Mouse (Mus musculus): ENCODE data around the gene Zdhhc12.
A peak's percentile ranks its signal among the peaks of the same experiment; 100 is the strongest.

Gene Zdhhc12

DNA sequence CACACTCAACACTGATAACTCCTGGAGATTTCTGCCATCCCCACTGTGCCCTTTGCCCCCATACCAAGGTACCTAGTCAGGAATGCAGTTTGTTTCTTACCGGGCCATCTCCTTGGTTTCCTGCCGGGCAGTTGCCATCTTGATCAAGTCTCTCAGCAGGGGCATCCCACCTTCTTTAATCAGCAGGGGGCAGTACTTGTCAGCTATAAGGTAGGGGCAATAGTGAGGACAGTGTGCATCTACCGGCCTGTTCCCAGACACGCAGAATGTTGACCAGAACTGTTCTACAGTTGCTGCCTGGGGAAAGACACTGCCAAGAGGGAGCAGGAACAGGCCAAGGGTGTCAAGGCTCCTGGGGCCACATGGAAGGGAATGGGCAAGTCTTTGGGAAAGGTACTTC lies 6.8 kb upstream of the Zdhhc12 start:
- DNase-seq (ENCODE audit: low read depth), result peak; percentile 42

DNA sequence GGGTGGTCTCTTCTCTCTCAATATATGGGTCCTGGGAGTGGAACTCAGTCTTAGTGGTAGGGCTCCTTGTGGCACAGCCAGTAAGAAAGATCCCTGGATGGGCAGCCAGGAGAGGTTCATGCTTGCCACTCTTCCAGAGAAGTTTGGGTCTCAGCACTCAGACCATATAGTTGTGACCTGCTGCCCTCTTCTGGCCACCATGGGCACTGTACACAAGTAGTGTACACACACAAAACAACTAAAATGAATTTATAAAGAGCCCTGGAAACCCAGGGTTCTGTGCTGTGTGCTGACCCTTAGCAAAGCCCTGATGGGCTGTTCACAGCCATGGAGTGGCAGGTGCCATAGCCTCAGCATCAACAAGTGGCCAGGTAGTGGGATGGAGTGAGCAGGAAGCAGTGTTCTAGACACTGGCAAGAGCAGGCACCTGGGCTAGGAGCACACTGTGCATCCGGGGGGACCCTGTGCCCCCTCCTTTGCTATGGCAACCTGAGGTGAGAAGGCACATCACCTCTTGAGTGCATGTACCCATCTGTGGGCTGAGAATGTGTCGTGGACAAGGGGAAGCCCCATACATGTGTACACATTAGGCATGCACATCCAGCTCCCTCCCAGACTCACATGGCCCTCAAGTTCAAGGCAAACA lies 2.6 kb upstream of the Zdhhc12 start:
- DNase-seq (ENCODE audit: low read depth), result peak; percentile 75

- peak; percentile 51 for DNase-seq (ENCODE audit: low read depth)
Measured at GRCm38 (mm10) chr2:30094208-30094588, 750 bp upstream of the Zdhhc12 start.

GRCm38 (mm10) chr2:30092280-30092918 lies 1.0 kb downstream of the Zdhhc12 start:
- DNase-seq (ENCODE audit: low read depth), result no peak

DNA sequence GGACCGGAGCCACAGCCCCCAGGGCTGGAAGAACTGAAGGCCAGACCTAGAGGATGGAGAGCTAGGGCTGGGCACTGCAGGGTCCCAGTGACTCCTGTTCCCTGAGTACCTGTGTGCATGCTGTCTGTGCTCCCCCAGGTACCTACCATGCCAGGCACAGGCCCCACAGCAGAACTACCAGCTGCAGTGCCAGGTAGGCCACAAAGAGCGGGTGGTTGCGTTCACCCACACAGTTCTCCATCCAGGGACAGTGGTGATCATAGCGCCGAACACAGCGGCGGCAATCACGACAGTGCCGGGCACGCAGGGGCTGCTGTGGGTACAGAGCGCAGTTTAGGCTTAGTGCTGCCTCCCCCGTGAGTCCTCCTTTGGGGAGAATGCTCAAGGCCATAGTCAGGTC lies 1.9 kb downstream of the Zdhhc12 start:
- no peak for DNase-seq (ENCODE audit: low read depth)

GRCm38 (mm10) chr2:30087310-30087709 lies 6.1 kb downstream of the Zdhhc12 start:
- DNase-seq (ENCODE audit: low read depth), result no peak

DNA sequence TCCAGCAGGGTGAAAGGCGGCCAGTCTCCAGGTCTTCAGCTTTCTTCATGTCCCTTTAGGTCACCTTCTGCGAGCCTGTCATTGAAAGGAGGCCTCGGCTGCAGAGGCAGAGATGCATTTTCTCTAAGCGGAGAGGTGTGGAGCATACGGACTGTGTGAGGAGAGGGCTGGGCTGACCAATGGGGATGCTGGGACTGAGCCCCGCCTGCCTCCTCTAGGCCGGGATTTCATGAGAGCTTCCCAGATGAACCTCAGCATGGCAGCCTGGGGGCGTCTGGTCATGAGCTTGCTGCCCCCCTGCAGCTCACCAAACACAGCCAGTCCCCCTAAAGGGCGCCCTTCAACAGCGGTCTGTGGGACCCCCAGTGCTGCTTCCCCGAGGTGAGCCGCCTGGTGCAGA lies 8.8 kb downstream of the Zdhhc12 start:
- no peak for DNase-seq (ENCODE audit: low read depth)

GRCm38 (mm10) chr2:30084113-30084512 lies 9.3 kb downstream of the Zdhhc12 start:
- DNase-seq (ENCODE audit: low read depth), result no peak

DNA sequence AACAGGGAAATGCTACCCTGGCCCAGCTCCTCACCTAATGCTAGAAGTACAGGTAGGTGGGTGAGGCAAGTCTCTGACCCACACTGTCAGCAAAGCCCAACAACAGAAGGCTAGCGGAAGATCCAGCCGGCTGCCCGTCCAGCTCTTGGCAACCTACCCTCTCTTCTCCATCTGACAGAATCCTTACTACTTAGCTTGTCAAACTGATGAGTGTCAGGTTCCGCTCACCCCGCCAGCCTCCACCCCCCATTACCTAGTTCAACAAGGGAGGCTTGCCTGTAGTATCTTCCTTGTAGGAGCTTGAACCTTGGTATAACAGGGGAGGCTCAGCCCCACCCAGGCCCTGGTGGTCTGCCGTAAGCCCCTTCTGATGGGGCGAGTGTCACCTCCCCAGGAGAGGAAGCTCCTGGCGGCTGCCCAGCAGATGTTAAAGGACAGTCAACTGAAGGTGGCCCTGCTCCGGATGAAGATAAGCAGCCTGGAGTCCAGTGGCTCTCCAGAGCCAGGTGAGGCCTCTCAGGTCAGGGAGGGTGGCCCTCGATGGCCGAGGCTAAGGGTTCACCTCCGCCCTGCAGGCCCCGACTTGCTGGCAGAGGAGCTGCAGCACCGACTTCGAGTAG lies 13.2 kb downstream of the Zdhhc12 start:
- no peak for DNase-seq (ENCODE audit: low read depth)

DNA sequence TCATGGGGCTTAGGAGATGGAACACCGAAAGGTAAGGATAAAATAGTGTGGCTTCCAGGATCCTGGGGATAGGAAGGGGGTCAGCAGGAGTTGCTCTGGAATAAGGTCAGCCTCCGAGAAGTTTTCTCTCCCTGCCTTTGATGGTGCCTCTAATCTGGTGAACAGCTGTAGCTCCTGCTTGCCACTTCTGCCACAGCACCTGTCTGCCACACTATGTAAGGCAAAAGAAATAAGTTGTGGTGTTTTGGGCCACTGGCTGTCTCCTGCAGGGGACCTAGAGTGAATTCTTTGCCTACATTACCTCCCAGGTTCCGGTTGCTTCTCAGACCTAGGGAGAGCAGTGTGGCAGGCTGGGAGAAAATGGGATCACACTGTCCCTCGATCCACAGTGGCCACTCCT lies 14.7 kb downstream of the Zdhhc12 start:
- DNase-seq (ENCODE audit: low read depth), result no peak

DNA sequence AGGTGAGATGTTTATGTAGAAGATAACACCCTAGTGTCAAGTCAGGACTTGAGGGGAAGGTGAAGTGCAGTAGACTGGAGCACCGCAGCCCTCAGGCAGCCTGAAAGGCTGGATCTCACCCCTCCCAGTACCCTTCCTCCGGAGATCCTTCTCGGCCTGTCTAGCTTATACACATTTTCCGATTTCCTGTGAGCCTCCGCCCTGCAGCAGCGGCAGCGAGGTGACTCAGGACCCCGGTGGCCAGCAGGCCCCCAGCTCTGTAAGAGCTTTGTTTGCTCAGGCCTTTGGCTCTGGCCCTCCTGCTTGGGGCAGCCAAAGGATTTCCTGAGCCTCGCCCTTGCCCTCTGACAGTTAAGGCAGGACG lies 15.1 kb downstream of the Zdhhc12 start:
- DNase-seq (ENCODE audit: low read depth), result no peak

- DNase-seq (ENCODE audit: low read depth), result peak; percentile 93
Measured at GRCm38 (mm10) chr2:30077502-30078348, 15.7 kb downstream of the Zdhhc12 start, which contains the start of gene Pkn3. TSS of gene Pkn3 (plus strand) at chr2:30077684.

DNA sequence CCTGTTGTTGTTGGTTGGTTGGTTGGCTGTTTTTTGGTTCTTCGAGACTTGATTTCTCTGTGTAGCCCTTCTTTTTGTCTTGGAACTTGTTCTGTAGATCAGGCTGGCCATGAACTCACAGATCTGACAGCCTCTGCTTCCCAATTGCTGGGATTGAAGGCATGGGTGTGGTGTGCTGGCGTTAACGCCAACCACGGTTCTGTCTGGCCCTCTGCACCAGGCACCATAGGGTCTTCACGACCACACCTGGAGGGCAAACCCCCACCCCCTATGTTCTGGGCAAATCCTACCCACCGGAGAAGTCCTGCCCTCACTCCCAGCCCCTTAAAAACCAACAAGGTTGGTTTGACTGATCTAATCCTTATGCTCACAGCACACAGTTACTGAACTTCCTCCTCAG lies 16.5 kb downstream of the Zdhhc12 start:
- DNase-seq (ENCODE audit: low read depth), result no peak

GRCm38 (mm10) chr2:30076439-30076838 lies 17.0 kb downstream of the Zdhhc12 start:
- no peak for DNase-seq (ENCODE audit: low read depth)

GRCm38 (mm10) chr2:30075625-30076024 lies 17.8 kb downstream of the Zdhhc12 start:
- DNase-seq (ENCODE audit: low read depth), result peak; percentile 56

DNA sequence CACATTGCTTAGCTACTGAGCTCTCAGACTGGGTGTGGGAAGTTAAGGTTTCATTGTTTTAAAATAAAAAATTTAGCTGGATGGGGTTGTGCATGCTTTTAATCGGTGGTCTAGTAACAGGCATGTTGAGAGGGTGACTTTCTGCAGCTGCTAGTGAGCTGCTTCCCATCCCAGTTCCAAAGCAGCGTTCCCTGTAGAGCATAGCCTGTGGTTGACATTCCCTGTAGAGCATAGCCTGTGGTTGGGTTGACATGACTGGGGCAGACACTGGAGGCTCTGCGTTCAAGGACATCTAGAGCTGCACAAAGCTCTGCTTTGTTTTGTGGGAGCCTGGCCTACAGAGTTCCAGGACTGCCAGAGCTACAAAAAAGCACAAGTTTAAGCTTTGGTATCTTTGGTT lies 20.2 kb downstream of the Zdhhc12 start:
- no peak for DNase-seq (ENCODE audit: low read depth)

DNA sequence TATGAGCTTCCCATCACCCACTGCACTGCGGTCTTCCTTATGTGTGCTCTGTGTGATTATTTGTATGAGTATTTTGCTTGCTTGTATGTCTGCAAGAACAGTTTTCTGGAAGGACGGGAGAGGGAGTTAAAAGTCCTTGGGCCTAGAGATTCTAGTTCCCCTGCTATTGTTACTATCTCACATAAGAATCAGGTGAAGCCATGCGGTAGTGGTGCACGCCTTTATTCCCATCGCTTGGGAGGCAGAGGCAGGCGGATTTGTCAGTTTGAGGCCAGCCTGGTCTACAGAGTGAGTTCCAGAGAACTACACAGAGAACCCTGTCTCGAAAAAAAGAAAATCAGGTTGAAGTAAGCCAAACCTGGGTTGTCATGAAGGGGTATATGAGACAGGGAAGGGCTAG lies 20.6 kb downstream of the Zdhhc12 start:
- no peak for DNase-seq (ENCODE audit: low read depth)

DNA sequence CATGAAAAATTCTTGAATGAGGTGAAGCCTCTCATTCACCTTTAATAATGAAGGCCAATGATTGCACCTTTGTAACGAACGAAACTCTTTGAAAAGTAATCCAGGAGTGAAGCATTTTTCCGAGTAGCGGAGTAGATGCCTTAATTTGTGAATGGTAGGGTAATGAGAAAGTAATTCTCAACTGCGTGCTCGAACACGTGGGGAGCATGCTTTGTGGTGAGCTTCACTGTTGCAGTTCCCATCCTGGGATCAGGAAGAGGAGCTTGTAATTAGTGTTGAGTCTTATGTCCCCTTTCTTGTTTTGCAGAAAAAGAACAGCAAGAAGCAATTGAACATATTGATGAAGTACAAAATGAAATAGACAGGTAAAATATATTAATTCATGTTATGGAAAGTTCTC lies 25.5 kb downstream of the Zdhhc12 start:
- DNase-seq (ENCODE audit: low read depth), result no peak

- peak; percentile 66 for DNase-seq (ENCODE audit: low read depth)
Measured at GRCm38 (mm10) chr2:30067031-30067888, 26.2 kb downstream of the Zdhhc12 start.

- peak; percentile 96 for DNase-seq (ENCODE audit: low read depth)
Measured at GRCm38 (mm10) chr2:30066046-30066901, 27.2 kb downstream of the Zdhhc12 start.

DNA sequence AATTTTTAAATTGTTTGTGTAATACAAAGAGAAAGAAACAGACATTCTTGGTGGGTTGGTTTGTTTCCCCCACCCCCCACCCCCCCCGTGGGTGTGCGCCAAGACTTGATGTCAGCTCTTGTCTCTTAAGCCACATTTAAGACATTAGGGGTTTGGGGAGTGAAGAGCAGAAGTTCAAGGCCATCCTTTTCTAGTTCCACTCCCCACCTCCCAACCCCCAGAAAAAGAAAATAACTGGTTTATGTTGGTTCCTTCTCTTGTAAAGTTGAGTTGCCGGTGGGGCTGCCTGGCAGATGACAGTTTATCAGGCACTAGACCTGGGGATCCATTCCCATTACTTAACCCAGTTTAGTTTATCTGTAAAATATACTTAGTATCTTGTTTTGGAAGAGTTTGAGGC lies 29.1 kb downstream of the Zdhhc12 start:
- DNase-seq (ENCODE audit: low read depth), result peak; percentile 18

Measured in NIH3T3 (cell line).